1 mouse cellular context compared by ENCODE assay signal in genomic region chr10:99265011-99265694, GRCm38 (mm10).
TF ChIP-seq lines count a peak whose summit lies in the region.

No protein-coding gene starts in this region.

TF ChIP-seq in MEL, 35 proteins besides CTCF, POLR2A, EP300 and RAD21 (continued from another document):
- TF ChIP-seq BHLHE40 (IDR thresholded peaks at IDR 0.05; ENCODE audit: borderline replicate concordance, low read depth, low read length): no peak
- TF ChIP-seq JUND (IDR thresholded peaks at IDR 0.05; ENCODE audit: low read depth, low read length): no peak
- TF ChIP-seq TCF12 (IDR thresholded peaks at IDR 0.05; ENCODE audit: low read depth, low read length): peak; percentile 33; the same call in 1 of the 2 replicates
- TF ChIP-seq CHD1 (IDR thresholded peaks at IDR 0.05; ENCODE audit: low read depth, low read length): 0 out of 2 replicates have a peak, but pooled peaks have one; percentile 71
- no peak for TF ChIP-seq SMC3 (IDR thresholded peaks at IDR 0.05; ENCODE audit: low read depth, low read length)
- no peak for TF ChIP-seq UBTF (IDR thresholded peaks at IDR 0.05; ENCODE audit: borderline replicate concordance, insufficient read depth, low read depth, low read length)
- TF ChIP-seq TBP (IDR thresholded peaks at IDR 0.05; ENCODE audit: low read depth, low read length): 0 out of 2 replicates have a peak, but pooled peaks have one; percentile 9
- peak; percentile 75 for TF ChIP-seq SIN3A (IDR thresholded peaks at IDR 0.05; ENCODE audit: low read length)
- TF ChIP-seq MYC (IDR thresholded peaks at IDR 0.05; ENCODE audit: low read depth, low read length): no peak
- no peak for TF ChIP-seq RCOR1 (IDR thresholded peaks at IDR 0.05; ENCODE audit: low read depth, low read length)
